Mouse (Mus musculus): Measurements from ENCODE around the gene Acot3. TPM values are rescaled to one million over a fixed set of nuclear protein-coding genes. Genes with fewer than 3 reads are reported as not detected.

Acot3 gene
- total and polyA plus RNA-seq, 3 experiments, result not detected

DNA sequence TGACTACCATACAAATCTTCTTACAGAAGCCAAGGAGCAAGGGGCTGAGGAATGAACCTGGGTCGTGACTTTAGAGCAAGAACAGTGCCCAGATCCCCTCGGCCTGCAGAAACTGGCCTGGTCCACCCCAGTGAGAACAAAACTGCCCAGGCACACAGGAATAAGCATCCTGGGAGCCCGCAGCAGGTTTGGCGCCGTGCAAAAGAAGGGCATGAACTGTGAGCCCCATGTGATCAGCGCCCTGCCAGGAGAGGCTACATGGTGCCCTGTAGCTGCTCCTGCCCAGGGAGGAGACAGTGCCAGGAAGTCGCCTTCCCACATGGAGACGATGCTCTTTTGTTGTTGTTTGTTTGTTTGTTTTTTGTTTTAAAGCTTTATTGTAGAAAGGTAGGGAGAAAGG lies 12.7 kb downstream of the Acot3 start:
- TF ChIP-seq E2F4 (IDR thresholded peaks at IDR 0.05; ENCODE audit: insufficient replicate concordance, low read depth, low read length), result no peak
- TF ChIP-seq POLR2A (IDR thresholded peaks at IDR 0.05; ENCODE audit: low read depth, low read length), result no peak
- no peak for TF ChIP-seq UBTF (IDR thresholded peaks at IDR 0.05; ENCODE audit: low read depth, low read length)
- TF ChIP-seq CHD2 (IDR thresholded peaks at IDR 0.05; ENCODE audit: low read length), result no peak
- no peak for TF ChIP-seq PAX5 (IDR thresholded peaks at IDR 0.05; ENCODE audit: low read length)
- no peak for TF ChIP-seq EP300 (IDR thresholded peaks at IDR 0.05; ENCODE audit: low read length)
- no peak for TF ChIP-seq MEF2A (IDR thresholded peaks at IDR 0.05; ENCODE audit: borderline replicate concordance, low read depth, low read length)
- no peak for TF ChIP-seq USF2 (conservative IDR thresholded peaks at IDR 0.05; ENCODE audit: low read depth, low read length)
- TF ChIP-seq RCOR1 (conservative IDR thresholded peaks at IDR 0.05; ENCODE audit: low read depth, low read length), result no peak
- TF ChIP-seq CTCF (conservative IDR thresholded peaks at IDR 0.05 in 1 of 2, IDR thresholded peaks at IDR 0.05 in 1 of 2; ENCODE audit: low read depth in 2 of 2, low read length in 2 of 2), result no peak
- TF ChIP-seq NELFE (IDR thresholded peaks at IDR 0.05; ENCODE audit: low read depth, low read length), result no peak
- no peak for TF ChIP-seq TBP (conservative IDR thresholded peaks at IDR 0.05; ENCODE audit: low read depth, low read length)
- TF ChIP-seq ZKSCAN1 (IDR thresholded peaks at IDR 0.05; ENCODE audit: borderline replicate concordance, low read depth, low read length), result no peak
- no peak for TF ChIP-seq CHD1 (IDR thresholded peaks at IDR 0.05; ENCODE audit: low read depth, low read length)
- no peak for TF ChIP-seq JUN (IDR thresholded peaks at IDR 0.05; ENCODE audit: insufficient read depth, low read depth, low read length)
- TF ChIP-seq ZMIZ1 (IDR thresholded peaks at IDR 0.05; ENCODE audit: low read depth, low read length), result no peak
- TF ChIP-seq NRF1 (IDR thresholded peaks at IDR 0.05; ENCODE audit: low read depth, low read length), result no peak
- TF ChIP-seq TCF12 (IDR thresholded peaks at IDR 0.05; ENCODE audit: low read depth, low read length), result no peak
- no peak for TF ChIP-seq MYC (IDR thresholded peaks at IDR 0.05; ENCODE audit: low read depth, low read length)
- in situ Hi-C loops (cut with MboI; ENCODE audit: low pct_ligation_motif_present, low pct_unique_long_range_greater_than_20kb, low sequenced_read_pairs) (loop anchor here (25.0 kb wide), 2 partner anchors 102 to 277 kb away; partner anchors contain the start of gene Riox1), dilution Hi-C loops (cut with MboI; ENCODE audit: extremely low pct_ligation_motif_present, extremely low pct_unique_long_range_greater_than_20kb, low sequenced_read_pairs) (no loop called here)
- H3K4me3 ChIP-seq (replicated peaks in 1 of 3; ENCODE audit: low read depth in 2 of 3, low read length in 2 of 3, poor library complexity in 1 of 3), result no peak overlapping the region
- H3K27ac ChIP-seq (ENCODE audit: insufficient read depth, low read depth), result no peak overlapping the region
- H3K9ac ChIP-seq (ENCODE audit: insufficient read depth, low read depth), result no peak overlapping the region
- H3K4me1 ChIP-seq (ENCODE audit: control insufficient read depth in 1 of 2, insufficient read depth in 2 of 2), result no peaks in the 10 kb centered on the region
- DNase-seq (ENCODE audit: extremely low read depth), result no peak
- no peaks in the 10 kb centered on the region for H3K79me2 ChIP-seq (replicated peaks; ENCODE audit: control insufficient read depth, extremely low read depth, insufficient read depth, poor library complexity, severe bottlenecking)
- H3K36me3 ChIP-seq (replicated peaks in 1 of 2; ENCODE audit: control insufficient read depth in 1 of 2, insufficient read depth in 1 of 2, low read length in 1 of 2), result no peaks in the 10 kb centered on the region
- H3K9me3 ChIP-seq (replicated peaks; ENCODE audit: low read length), result peaks cover 2% of the 10 kb centered on the region
- no peak overlapping the region for H3K4me2 ChIP-seq (ENCODE audit: insufficient read depth, low read depth, poor library complexity, severe bottlenecking)
- H3K27me3 ChIP-seq (replicated peaks), result no peaks in the 10 kb centered on the region

- no peak overlapping the region for H3K4me2 ChIP-seq (ENCODE audit: insufficient read depth, low read depth, poor library complexity, severe bottlenecking)
- peaks cover 2% of the 10 kb centered on the region for H3K9me3 ChIP-seq (replicated peaks; ENCODE audit: low read length)
- no peak overlapping the region for H3K4me3 ChIP-seq (replicated peaks in 1 of 3; ENCODE audit: low read depth in 2 of 3, low read length in 2 of 3, poor library complexity in 1 of 3)
- no peak overlapping the region for H3K27ac ChIP-seq (ENCODE audit: insufficient read depth, low read depth)
- no peak overlapping the region for H3K9ac ChIP-seq (ENCODE audit: insufficient read depth, low read depth)
- dilution Hi-C loops (cut with MboI; ENCODE audit: extremely low pct_ligation_motif_present, extremely low pct_unique_long_range_greater_than_20kb, low sequenced_read_pairs), result no loop called here
- in situ Hi-C loops (cut with MboI; ENCODE audit: low pct_ligation_motif_present, low pct_unique_long_range_greater_than_20kb, low sequenced_read_pairs), result loop anchor here (25.0 kb wide), 2 partner anchors 105 to 280 kb away; partner anchors contain the start of gene Riox1
- no peak for DNase-seq (ENCODE audit: extremely low read depth)
- no peaks in the 10 kb centered on the region for H3K79me2 ChIP-seq (replicated peaks; ENCODE audit: control insufficient read depth, extremely low read depth, insufficient read depth, poor library complexity, severe bottlenecking)
- H3K4me1 ChIP-seq (ENCODE audit: control insufficient read depth in 1 of 2, insufficient read depth in 2 of 2), result no peaks in the 10 kb centered on the region
- H3K36me3 ChIP-seq (replicated peaks in 1 of 2; ENCODE audit: control insufficient read depth in 1 of 2, insufficient read depth in 1 of 2, low read length in 1 of 2), result no peaks in the 10 kb centered on the region
- no peaks in the 10 kb centered on the region for H3K27me3 ChIP-seq (replicated peaks)
- no peak for TF ChIP-seq NRF1 (IDR thresholded peaks at IDR 0.05; ENCODE audit: low read depth, low read length)
Observed at GRCm38 (mm10) chr12:84067752-84068151, 15.8 kb downstream of the Acot3 start.
